Mouse (Mus musculus) heart, embryonic 10.5 days (tissue): ENCODE measurements at regions not wholly inside any gene's neighbourhood (a gene's known extent, or its start where the extent isn't known, plus 50 kb on each side); places are given as distances from the start of the nearest gene placed in this dataset.
A peak's percentile ranks its signal among the peaks of the same experiment; 100 is the strongest.
"Not testable (repeated sequence)": the region's sequence is repeated elsewhere in the genome, so short reads cannot be mapped to it uniquely, and the experiment has no call there.

ENCODE experiments used
- DNase-seq: peaks from one replicate; pipeline ENCODE4 v3.0.0-alpha.2; 2017; ENCODE audit warnings: low spot score
- H3K27ac ChIP-seq: fragments of 300-500 bp; sonication (generic); 2 replicates; pipeline ENCODE4 v1.5.1; 2016; ENCODE audit warnings: mild to moderate bottlenecking
- H3K27me3 ChIP-seq: fragments of 300-500 bp; sonication (generic); 2 replicates; pipeline ENCODE4 v1.6.1; 2016; ENCODE audit warnings: mild to moderate bottlenecking; ENCODE audit not compliant: poor library complexity, insufficient read depth, severe bottlenecking
- H3K36me3 ChIP-seq: fragments of 300-500 bp; sonication (generic); 2 replicates; pipeline ENCODE4 v1.6.1; 2016; ENCODE audit warnings: mild to moderate bottlenecking, moderate library complexity
- H3K4me1 ChIP-seq: fragments of 300-500 bp; sonication (generic); 2 replicates; pipeline ENCODE4 v1.6.1; 2016; ENCODE audit warnings: mild to moderate bottlenecking
- H3K4me3 ChIP-seq: fragments of 300-500 bp; sonication (generic); 2 replicates; pipeline ENCODE4 v1.5.1; 2016; ENCODE audit warnings: mild to moderate bottlenecking, moderate library complexity
- H3K9me3 ChIP-seq: fragments of 300-500 bp; sonication (generic); 2 replicates; pipeline ENCODE4 v1.6.1; 2016; ENCODE audit warnings: mild to moderate bottlenecking, moderate library complexity
- WGBS: fragments of 180-500 bp; shearing (Covaris S2); methylation state at CpG from one replicate; pipeline ENCODE4 v1.1.7; 2016; 5-methylcytosine and 5-hydroxymethylcytosine counted together

- 61% methylated on average over 3 of the region's 3 CpGs for WGBS
- Histone ChIP-seq H3K9me3 (no peaks in the 10 kb centered on the region), H3K36me3 (no peaks in the 10 kb centered on the region), H3K4me3 (no peak overlapping the region), H3K4me1 (peaks cover 44% of the 10 kb centered on the region), H3K27ac (peak overlapping the region; percentile 87), H3K27me3 (no peaks in the 10 kb centered on the region)
- DNase-seq = no peak
These were observed 358.8 kb downstream of the Fut8 start for GRCm38 (mm10) chr12:77596676-77597075.

- Histone ChIP-seq H3K36me3 (no peaks in the 10 kb centered on the region), H3K4me1 (peaks cover 48% of the 10 kb centered on the region), H3K4me3 (0 out of 2 replicates have a peak overlapping the region, but pooled peaks have one; percentile 3), H3K27ac (peak overlapping the region; percentile 87), H3K9me3 (no peaks in the 10 kb centered on the region), H3K27me3 (no peaks in the 10 kb centered on the region)
- DNase-seq = peak; percentile 87
- 17% methylated on average over 3 of the region's 3 CpGs for WGBS
These were observed 359.9 kb downstream of the Fut8 start for GRCm38 (mm10) chr12:77597627-77598333.

GRCm38 (mm10) chr12:77598334-77598715 lies 360.4 kb downstream of the Fut8 start:
- Histone ChIP-seq H3K4me3 (no peak overlapping the region), H3K27me3 (no peaks in the 10 kb centered on the region), H3K27ac (peak overlapping the region; percentile 87), H3K36me3 (no peaks in the 10 kb centered on the region), H3K9me3 (no peaks in the 10 kb centered on the region), H3K4me1 (peaks cover 48% of the 10 kb centered on the region)
- WGBS = 30% methylated on average over 7 of the region's 7 CpGs
- DNase-seq = peak; percentile 79

GRCm38 (mm10) chr12:77599391-77599790 lies 361.5 kb downstream of the Fut8 start:
- Histone ChIP-seq H3K36me3 (no peaks in the 10 kb centered on the region), H3K27ac (peak overlapping the region; percentile 87; the same call in 1 of the 2 replicates), H3K4me1 (peaks cover 48% of the 10 kb centered on the region), H3K4me3 (no peak overlapping the region), H3K9me3 (no peaks in the 10 kb centered on the region), H3K27me3 (no peaks in the 10 kb centered on the region)
- no peak for DNase-seq
- WGBS = 51% methylated on average over 2 of the region's 2 CpGs

- Histone ChIP-seq H3K27ac (no peak overlapping the region), H3K4me3 (no peak overlapping the region), H3K9me3 (no peaks in the 10 kb centered on the region), H3K36me3 (no peaks in the 10 kb centered on the region), H3K27me3 (no peaks in the 10 kb centered on the region), H3K4me1 (peaks cover 11% of the 10 kb centered on the region; the same call in 1 of the 2 replicates)
- DNase-seq = no peak
- WGBS = 86% methylated on average over 12 of the region's 12 CpGs
These were observed 366.0 kb downstream of the Fut8 start for GRCm38 (mm10) chr12:77603832-77604501.

GRCm38 (mm10) chr12:77617552-77617951 lies 379.6 kb downstream of the Fut8 start:
- H3K4me3 ChIP-seq = no peak overlapping the region
- H3K36me3 ChIP-seq = no peaks in the 10 kb centered on the region
- no peak for DNase-seq
- H3K9me3 ChIP-seq = no peaks in the 10 kb centered on the region
- 90% methylated on average over 3 of the region's 3 CpGs for WGBS
- H3K4me1 ChIP-seq = no peaks in the 10 kb centered on the region
- H3K27ac ChIP-seq = no peak overlapping the region
- no peaks in the 10 kb centered on the region for H3K27me3 ChIP-seq

- no peak overlapping the region for H3K27ac ChIP-seq
- H3K4me1 ChIP-seq = no peaks in the 10 kb centered on the region
- DNase-seq = no peak
- no peaks in the 10 kb centered on the region for H3K9me3 ChIP-seq
- no peak overlapping the region for H3K4me3 ChIP-seq
- H3K36me3 ChIP-seq = no peaks in the 10 kb centered on the region
- no peaks in the 10 kb centered on the region for H3K27me3 ChIP-seq
These were observed 384.3 kb downstream of the Fut8 start for GRCm38 (mm10) chr12:77622243-77622642.

GRCm38 (mm10) chr12:77624323-77624722 lies 386.4 kb downstream of the Fut8 start:
- 81% methylated on average over 14 of the region's 14 CpGs for WGBS
- not testable (repeated sequence) for DNase-seq

GRCm38 (mm10) chr12:77628358-77628850 lies 390.5 kb downstream of the Fut8 start:
- Histone ChIP-seq H3K27me3 (no peaks in the 10 kb centered on the region), H3K4me1 (no peaks in the 10 kb centered on the region), H3K27ac (no peak overlapping the region), H3K9me3 (no peaks in the 10 kb centered on the region), H3K36me3 (no peaks in the 10 kb centered on the region), H3K4me3 (no peak overlapping the region)
- no peak for DNase-seq

More at GRCm38 (mm10) chr12:77624323-77624722, 386.4 kb downstream of the Fut8 start:
- H3K27me3 ChIP-seq, H3K4me1 ChIP-seq, H3K4me3 ChIP-seq, H3K9me3 ChIP-seq, H3K27ac ChIP-seq, H3K36me3 ChIP-seq: not testable (repeated sequence)

- peak; percentile 54 for DNase-seq
- H3K27me3 ChIP-seq = no peaks in the 10 kb centered on the region
- H3K27ac ChIP-seq = no peak overlapping the region
- no peaks in the 10 kb centered on the region for H3K4me1 ChIP-seq
- WGBS = 25% methylated on average over 10 of the region's 10 CpGs
- H3K4me3 ChIP-seq = no peak overlapping the region
- H3K9me3 ChIP-seq = no peaks in the 10 kb centered on the region
- no peaks in the 10 kb centered on the region for H3K36me3 ChIP-seq
These were observed 396.2 kb downstream of the Fut8 start for GRCm38 (mm10) chr12:77633981-77634650.

GRCm38 (mm10) chr12:77638266-77638665 lies 400.3 kb downstream of the Fut8 start:
- Histone ChIP-seq H3K27me3 (no peaks in the 10 kb centered on the region), H3K9me3 (no peaks in the 10 kb centered on the region), H3K4me3 (no peak overlapping the region), H3K4me1 (no peaks in the 10 kb centered on the region), H3K27ac (no peak overlapping the region), H3K36me3 (no peaks in the 10 kb centered on the region)
- WGBS = 64% methylated on average over 7 of the region's 7 CpGs
- no peak for DNase-seq

GRCm38 (mm10) chr12:77642336-77642735 lies 404.4 kb downstream of the Fut8 start:
- Histone ChIP-seq H3K4me3 (no peak overlapping the region), H3K4me1 (no peaks in the 10 kb centered on the region), H3K9me3 (no peaks in the 10 kb centered on the region), H3K36me3 (no peaks in the 10 kb centered on the region), H3K27ac (no peak overlapping the region), H3K27me3 (peaks cover 7% of the 10 kb centered on the region; the same call in 1 of the 2 replicates)
- 42% methylated on average over 4 of the region's 4 CpGs for WGBS
- DNase-seq = no peak

GRCm38 (mm10) chr12:77647841-77648240 lies 409.9 kb downstream of the Fut8 start:
- Histone ChIP-seq H3K27ac (no peak overlapping the region), H3K36me3 (no peaks in the 10 kb centered on the region), H3K4me3 (no peak overlapping the region), H3K4me1 (no peaks in the 10 kb centered on the region), H3K9me3 (no peaks in the 10 kb centered on the region), H3K27me3 (peaks cover 7% of the 10 kb centered on the region; the same call in 1 of the 2 replicates)
- 63% methylated on average over 3 of the region's 3 CpGs for WGBS
- no peak for DNase-seq
